Mouse (Mus musculus): Measurements from ENCODE around the gene Ube3a. TPM values are rescaled to one million over a fixed set of nuclear protein-coding genes. Genes with fewer than 3 reads are reported as not detected.
A peak's percentile ranks its signal among the peaks of the same experiment; 100 is the strongest.

The Ube3a gene
- polyA plus RNA-seq (2015; fragmentation: Nextera tagmentation; extraction: Ambion mirVana), result 166 and 169 TPM in 2 replicates

DNA sequence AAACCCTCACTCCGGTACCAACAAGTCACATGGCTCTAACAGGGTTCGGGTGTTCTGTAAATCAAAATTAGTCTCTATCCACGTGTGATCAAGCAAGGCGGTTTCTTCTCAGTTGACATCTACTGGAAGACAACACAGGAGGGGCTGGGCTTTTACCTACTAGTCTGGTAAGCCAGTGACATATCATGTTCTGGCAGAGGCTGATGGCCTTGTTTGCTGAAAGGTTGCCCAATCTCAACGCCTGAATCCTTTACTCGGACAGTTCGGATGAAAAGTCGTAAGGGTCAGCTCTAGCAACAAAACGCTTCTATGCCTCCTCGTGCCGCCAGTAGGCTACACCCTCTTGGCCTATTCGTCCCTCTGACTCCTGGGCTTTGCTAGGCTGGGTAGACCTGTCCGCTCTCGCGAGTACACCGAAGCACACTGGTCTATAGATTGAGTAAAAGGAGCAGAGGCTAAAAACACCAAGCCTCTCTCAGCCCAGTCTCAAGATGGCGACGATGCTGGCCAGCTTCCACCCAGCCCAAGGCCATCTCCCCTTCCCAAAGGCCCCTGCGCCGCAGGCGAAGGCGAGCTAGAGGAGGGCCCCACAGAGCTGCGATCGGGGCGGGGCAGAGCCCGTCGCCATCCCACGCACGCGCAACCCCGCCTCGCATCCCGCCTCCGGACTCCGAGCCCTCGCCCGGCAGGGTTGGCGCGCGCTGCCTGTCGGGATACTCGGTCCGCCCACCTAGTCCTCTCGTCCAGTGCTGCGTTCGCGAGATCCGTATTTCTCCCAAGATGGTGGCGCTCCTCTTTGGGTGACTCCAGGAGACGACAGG lies at the start of gene Ube3a:
Ube3a (plus strand) TSS at position 706 of the 821 bp plus-strand sequence.
- ATAC-seq, result peak; percentile 97
- H3K4me1 ChIP-seq (ENCODE audit: control insufficient read depth, insufficient read depth, low read depth, low read length), result peaks cover 5% of the 10 kb centered on the region; the same call in 1 of the 2 replicates
- WGBS, result under 1% methylated on average over 50 of the region's 50 CpGs

DNA sequence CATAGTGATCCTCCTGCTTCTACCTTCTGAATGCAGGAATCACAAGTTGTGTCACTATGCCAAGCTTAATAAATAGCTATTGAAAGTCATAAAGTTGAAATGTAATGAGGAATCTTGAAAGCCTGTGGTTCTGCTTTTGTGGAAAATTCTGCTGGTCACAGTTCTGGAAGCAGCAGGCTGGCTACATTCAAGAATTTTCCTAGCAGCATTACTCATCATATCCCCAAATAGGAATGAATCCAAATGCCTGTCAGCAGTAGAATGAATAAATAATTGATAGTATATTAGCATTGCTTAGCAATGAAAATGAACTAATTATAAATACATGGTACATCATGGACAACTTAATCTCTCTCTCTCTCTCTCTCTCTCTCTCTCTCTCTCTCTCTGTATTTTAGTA lies 35.7 kb upstream of the Ube3a start:
- Histone ChIP-seq H3K27me3 (replicated peaks; ENCODE audit: control insufficient read depth, insufficient read depth, low read length) (no peaks in the 10 kb centered on the region), H3K4me2 (ENCODE audit: low read length) (no peak overlapping the region), H3K4me1 (ENCODE audit: control insufficient read depth, insufficient read depth, low read depth, low read length) (no peaks in the 10 kb centered on the region), H3K9me3 (ENCODE audit: control insufficient read depth, low read length) (no peaks in the 10 kb centered on the region), H3K4me3 (ENCODE audit: low read length) (no peak overlapping the region), H3K36me3 (ENCODE audit: control insufficient read depth, insufficient read depth, low read length) (peaks cover 2% of the 10 kb centered on the region; the same call in 1 of the 2 replicates), H3K9ac (ENCODE audit: low read depth, low read length) (no peak overlapping the region), H3K27ac (ENCODE audit: low read depth, low read length) (no peak overlapping the region)
- ATAC-seq, result no peak

More for the DNA sequence above, at the start of gene Ube3a:
- Histone ChIP-seq H3K4me3 (ENCODE audit: low read length) (peak within 1 kb of the TSS; percentile 97), H3K4me2 (ENCODE audit: low read length) (peak within 1 kb of the TSS; percentile 70), H3K9me3 (ENCODE audit: control insufficient read depth, low read length) (no peaks in the 10 kb centered on the region), H3K9ac (ENCODE audit: low read depth, low read length) (peak within 1 kb of the TSS; percentile 99), H3K27ac (ENCODE audit: low read depth, low read length) (peak within 1 kb of the TSS; percentile 99), H3K36me3 (ENCODE audit: control insufficient read depth, insufficient read depth, low read length) (no peaks in the 10 kb centered on the region), H3K27me3 (replicated peaks; ENCODE audit: control insufficient read depth, insufficient read depth, low read length) (no peaks in the 10 kb centered on the region)

DNA sequence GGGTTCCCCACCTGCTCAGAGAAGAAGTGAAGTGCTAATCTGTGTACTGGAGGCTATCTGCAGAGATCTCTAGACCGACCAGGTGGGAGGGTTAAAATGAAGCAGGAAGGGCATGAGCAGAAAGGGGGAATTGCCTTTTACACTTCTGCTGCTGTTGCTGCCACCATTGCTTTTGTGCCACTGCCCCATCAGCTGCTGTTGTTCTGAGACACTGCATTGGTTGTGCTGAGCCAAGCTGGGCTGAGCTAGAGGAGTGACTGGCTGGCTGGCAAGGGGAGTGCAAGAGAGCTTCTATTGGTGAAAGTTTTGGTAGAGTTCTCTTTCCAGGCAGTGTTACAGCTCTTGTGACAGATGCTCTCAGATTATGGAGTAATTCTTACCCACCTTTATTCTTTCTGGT lies 13.6 kb upstream of the Ube3a start:
- 100% methylated on average over 1 of the region's 1 CpGs for WGBS
- Histone ChIP-seq H3K36me3 (ENCODE audit: control insufficient read depth, insufficient read depth, low read length) (no peaks in the 10 kb centered on the region), H3K27me3 (replicated peaks; ENCODE audit: control insufficient read depth, insufficient read depth, low read length) (no peaks in the 10 kb centered on the region), H3K27ac (ENCODE audit: low read depth, low read length) (no peak overlapping the region), H3K4me3 (ENCODE audit: low read length) (no peak overlapping the region), H3K4me1 (ENCODE audit: control insufficient read depth, insufficient read depth, low read depth, low read length) (no peaks in the 10 kb centered on the region), H3K9me3 (ENCODE audit: control insufficient read depth, low read length) (peaks cover 16% of the 10 kb centered on the region), H3K9ac (ENCODE audit: low read depth, low read length) (no peak overlapping the region), H3K4me2 (ENCODE audit: low read length) (no peak overlapping the region)
- no peak for ATAC-seq

DNA sequence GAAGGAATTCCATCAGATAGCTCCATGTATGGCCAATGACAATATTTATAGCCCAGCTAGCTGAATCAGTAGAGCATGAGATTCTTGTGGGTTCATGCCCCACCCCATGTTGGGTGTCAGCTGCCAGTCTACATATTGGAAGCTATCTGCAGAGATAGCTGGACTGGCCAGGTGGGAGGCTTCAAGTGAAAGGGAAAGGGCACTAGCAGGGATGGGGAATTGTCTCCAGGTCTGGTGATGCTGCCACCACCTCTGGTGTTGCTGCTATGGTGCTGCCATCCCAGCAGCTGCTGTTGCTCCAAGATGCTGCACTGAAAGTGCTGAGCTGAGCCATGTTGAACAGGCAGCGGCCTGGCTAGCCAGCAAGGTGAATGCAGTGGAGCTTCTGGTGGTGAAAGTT lies 7.3 kb upstream of the Ube3a start:
- Histone ChIP-seq H3K4me2 (ENCODE audit: low read length) (no peak overlapping the region), H3K27me3 (replicated peaks; ENCODE audit: control insufficient read depth, insufficient read depth, low read length) (no peaks in the 10 kb centered on the region), H3K27ac (ENCODE audit: low read depth, low read length) (no peak overlapping the region), H3K36me3 (ENCODE audit: control insufficient read depth, insufficient read depth, low read length) (no peaks in the 10 kb centered on the region), H3K4me1 (ENCODE audit: control insufficient read depth, insufficient read depth, low read depth, low read length) (no peaks in the 10 kb centered on the region), H3K9me3 (ENCODE audit: control insufficient read depth, low read length) (no peaks in the 10 kb centered on the region), H3K9ac (ENCODE audit: low read depth, low read length) (no peak overlapping the region), H3K4me3 (ENCODE audit: low read length) (no peak overlapping the region)
- WGBS, result 95% methylated on average over 1 of the region's 1 CpGs
- no peak for ATAC-seq

DNA sequence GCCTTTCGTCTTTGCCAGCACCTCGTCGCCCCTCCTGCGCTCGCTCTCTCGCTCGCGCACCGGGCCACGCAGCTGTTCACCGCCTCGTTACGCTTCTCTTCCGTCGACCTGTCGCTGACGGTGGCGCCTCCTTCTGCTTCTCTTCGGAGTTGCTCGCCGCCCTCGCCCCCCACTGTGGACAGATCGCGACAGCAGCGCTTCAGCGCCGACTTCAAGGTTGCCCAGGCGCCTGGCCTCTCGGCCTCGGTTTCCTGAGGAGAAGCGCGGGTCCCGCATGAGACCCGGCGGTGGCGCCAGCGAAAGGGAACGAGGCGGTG lies 274 bp downstream of the Ube3a start:
- 0% methylated on average over 37 of the region's 39 CpGs for WGBS
- Histone ChIP-seq H3K9me3 (ENCODE audit: control insufficient read depth, low read length) (no peaks in the 10 kb centered on the region), H3K4me3 (ENCODE audit: low read length) (peak overlapping the region; percentile 97), H3K4me1 (ENCODE audit: control insufficient read depth, insufficient read depth, low read depth, low read length) (peaks cover 5% of the 10 kb centered on the region; the same call in 1 of the 2 replicates), H3K9ac (ENCODE audit: low read depth, low read length) (peak overlapping the region; percentile 99), H3K36me3 (ENCODE audit: control insufficient read depth, insufficient read depth, low read length) (no peaks in the 10 kb centered on the region), H3K27me3 (replicated peaks; ENCODE audit: control insufficient read depth, insufficient read depth, low read length) (no peaks in the 10 kb centered on the region), H3K4me2 (ENCODE audit: low read length) (peak overlapping the region; percentile 70), H3K27ac (ENCODE audit: low read depth, low read length) (peak overlapping the region; percentile 99)
- no peak; the same call in 1 of the 2 replicates for ATAC-seq

DNA sequence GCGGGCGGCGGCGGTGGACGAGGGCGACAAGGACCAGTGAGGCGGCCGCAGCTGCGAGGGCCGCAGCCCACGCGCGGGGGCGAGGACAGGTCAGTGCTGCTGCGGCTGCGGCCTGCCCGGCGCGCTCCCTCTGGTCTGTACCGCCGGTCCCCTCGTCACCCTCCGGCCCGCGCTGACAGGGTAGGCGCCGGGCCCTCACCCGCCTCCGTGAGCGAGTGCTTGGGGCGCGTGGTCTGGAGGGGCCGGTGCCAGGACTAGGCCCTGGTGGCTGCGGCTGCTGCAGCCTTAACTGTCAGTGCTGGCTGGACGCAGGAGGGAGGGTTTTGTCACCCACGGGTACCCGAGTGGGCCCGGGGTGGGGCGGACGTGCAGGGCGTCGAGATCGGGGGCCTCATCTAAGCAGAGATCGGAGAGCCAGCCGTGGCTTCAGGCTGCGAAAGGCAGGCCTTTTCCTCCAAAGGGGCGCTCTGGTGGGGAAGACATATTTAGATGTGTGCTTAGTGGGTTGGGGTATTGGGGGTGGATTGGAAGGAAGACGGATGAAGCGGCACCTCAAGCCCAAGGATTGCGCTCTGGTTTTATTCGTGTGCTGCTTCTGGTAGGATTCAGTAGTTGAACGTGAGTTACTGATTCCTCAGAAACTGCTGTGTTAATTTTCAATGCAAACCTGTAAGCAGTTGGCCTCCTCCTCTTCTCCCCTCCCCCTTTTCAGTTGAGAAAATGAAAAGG lies 797 bp downstream of the Ube3a start:
- peak overlapping the region; percentile 70 for H3K4me2 ChIP-seq (ENCODE audit: low read length)
- peak; percentile 63 for ATAC-seq
- no peaks in the 10 kb centered on the region for H3K27me3 ChIP-seq (replicated peaks; ENCODE audit: control insufficient read depth, insufficient read depth, low read length)
- peaks cover 5% of the 10 kb centered on the region; the same call in 1 of the 2 replicates for H3K4me1 ChIP-seq (ENCODE audit: control insufficient read depth, insufficient read depth, low read depth, low read length)
- no peaks in the 10 kb centered on the region for H3K36me3 ChIP-seq (ENCODE audit: control insufficient read depth, insufficient read depth, low read length)
- under 1% methylated on average over 52 of the region's 52 CpGs for WGBS
- H3K27ac ChIP-seq (ENCODE audit: low read depth, low read length), result peak overlapping the region; percentile 99
- peak overlapping the region; percentile 99 for H3K9ac ChIP-seq (ENCODE audit: low read depth, low read length)
- peak overlapping the region; percentile 97 for H3K4me3 ChIP-seq (ENCODE audit: low read length)
- H3K9me3 ChIP-seq (ENCODE audit: control insufficient read depth, low read length), result no peaks in the 10 kb centered on the region

DNA sequence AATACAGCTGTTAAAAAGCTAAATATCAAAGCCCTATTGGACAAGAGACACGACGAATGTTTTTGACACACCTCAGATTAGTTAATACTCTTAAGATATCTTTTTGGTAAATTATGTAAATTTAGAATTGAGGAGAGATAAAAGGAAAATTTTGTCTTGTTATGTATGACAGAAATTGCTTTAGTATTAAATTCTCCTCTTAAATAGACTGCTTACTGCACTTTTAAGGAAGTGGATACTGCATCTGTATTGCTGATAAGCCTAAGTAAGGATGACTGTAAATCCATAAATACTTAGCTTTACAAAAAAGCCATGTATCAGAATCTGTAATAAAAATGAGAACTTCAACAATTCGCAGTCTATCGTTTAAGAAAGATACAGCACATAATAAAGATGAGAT lies 1.8 kb downstream of the Ube3a start:
- no peak for ATAC-seq
- H3K36me3 ChIP-seq (ENCODE audit: control insufficient read depth, insufficient read depth, low read length), result no peaks in the 10 kb centered on the region
- peak overlapping the region; percentile 97 for H3K4me3 ChIP-seq (ENCODE audit: low read length)
- H3K4me2 ChIP-seq (ENCODE audit: low read length), result peak overlapping the region; percentile 70
- WGBS, result 44% methylated on average over 4 of the region's 4 CpGs
- no peak overlapping the region for H3K9ac ChIP-seq (ENCODE audit: low read depth, low read length)
- no peaks in the 10 kb centered on the region for H3K9me3 ChIP-seq (ENCODE audit: control insufficient read depth, low read length)
- H3K27ac ChIP-seq (ENCODE audit: low read depth, low read length), result no peak overlapping the region
- H3K4me1 ChIP-seq (ENCODE audit: control insufficient read depth, insufficient read depth, low read depth, low read length), result peaks cover 5% of the 10 kb centered on the region; the same call in 1 of the 2 replicates
- no peaks in the 10 kb centered on the region for H3K27me3 ChIP-seq (replicated peaks; ENCODE audit: control insufficient read depth, insufficient read depth, low read length)

DNA sequence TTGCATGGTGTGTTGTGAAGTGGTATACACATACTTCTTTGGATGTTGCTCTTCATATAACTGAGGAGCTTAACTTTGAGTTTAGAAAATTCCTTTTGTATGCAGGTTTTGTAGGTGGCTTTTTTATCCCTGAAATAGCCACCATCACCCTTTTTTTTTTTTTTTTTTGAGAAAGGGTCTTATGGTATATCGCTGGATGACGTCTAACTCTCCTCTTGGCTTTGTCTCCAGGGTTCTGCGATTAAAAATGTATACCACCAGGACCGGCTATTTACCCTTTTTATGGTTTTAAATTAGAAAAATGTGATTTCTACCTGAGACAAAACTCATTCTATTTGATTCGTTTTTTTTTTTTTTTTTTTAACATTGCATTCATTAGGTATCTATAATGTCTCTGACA lies 2.2 kb downstream of the Ube3a start:
- Histone ChIP-seq H3K27me3 (replicated peaks; ENCODE audit: control insufficient read depth, insufficient read depth, low read length) (no peaks in the 10 kb centered on the region), H3K27ac (ENCODE audit: low read depth, low read length) (no peak overlapping the region), H3K9ac (ENCODE audit: low read depth, low read length) (no peak overlapping the region), H3K4me3 (ENCODE audit: low read length) (peak overlapping the region; percentile 28), H3K9me3 (ENCODE audit: control insufficient read depth, low read length) (no peaks in the 10 kb centered on the region), H3K36me3 (ENCODE audit: control insufficient read depth, insufficient read depth, low read length) (no peaks in the 10 kb centered on the region), H3K4me2 (ENCODE audit: low read length) (peak overlapping the region; percentile 70), H3K4me1 (ENCODE audit: control insufficient read depth, insufficient read depth, low read depth, low read length) (peaks cover 5% of the 10 kb centered on the region; the same call in 1 of the 2 replicates)
- no peak for ATAC-seq
- WGBS, result 48% methylated on average over 5 of the region's 5 CpGs

DNA sequence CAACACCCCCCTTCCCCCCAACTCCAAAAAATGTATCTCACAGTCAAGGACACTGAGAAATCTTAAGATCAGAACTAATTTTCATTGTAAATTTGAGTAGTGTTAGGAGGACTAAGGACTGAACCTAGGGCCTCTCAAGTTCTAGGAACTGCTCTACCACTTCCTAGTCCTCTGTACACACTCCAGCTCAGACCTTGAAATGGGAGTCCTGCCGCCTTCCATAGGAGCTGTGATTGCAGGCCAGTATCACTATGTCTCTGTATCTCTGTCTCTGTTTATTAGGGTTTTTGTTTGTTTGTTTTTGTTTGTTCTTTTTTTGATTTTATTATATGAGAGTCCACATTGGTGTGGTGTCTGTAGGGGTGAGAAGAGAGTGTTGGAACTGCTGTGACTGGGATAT lies 3.4 kb downstream of the Ube3a start:
- H3K4me2 ChIP-seq (ENCODE audit: low read length), result peak overlapping the region; percentile 26
- ATAC-seq, result no peak
- H3K9ac ChIP-seq (ENCODE audit: low read depth, low read length), result no peak overlapping the region
- WGBS, result 53% methylated on average over 1 of the region's 1 CpGs
- H3K27ac ChIP-seq (ENCODE audit: low read depth, low read length), result no peak overlapping the region
- no peak overlapping the region for H3K4me3 ChIP-seq (ENCODE audit: low read length)
- peaks cover 5% of the 10 kb centered on the region; the same call in 1 of the 2 replicates for H3K4me1 ChIP-seq (ENCODE audit: control insufficient read depth, insufficient read depth, low read depth, low read length)
- H3K27me3 ChIP-seq (replicated peaks; ENCODE audit: control insufficient read depth, insufficient read depth, low read length), result no peaks in the 10 kb centered on the region
- no peaks in the 10 kb centered on the region for H3K36me3 ChIP-seq (ENCODE audit: control insufficient read depth, insufficient read depth, low read length)
- H3K9me3 ChIP-seq (ENCODE audit: control insufficient read depth, low read length), result no peaks in the 10 kb centered on the region
